Mouse (Mus musculus) forebrain, embryonic 12.5 days (tissue): ENCODE measurements around the gene Btbd10. TPM values are rescaled to one million over a fixed set of nuclear protein-coding genes. Genes with fewer than 3 reads are reported as not detected.
A peak's percentile ranks its signal among the peaks of the same experiment; 100 is the strongest.

Experiments
- ATAC-seq: fragments of 200-750 bp; cut with Nextera tagmentation; 2 replicates; pipeline ENCODE4 v1.8.0; 2017; ENCODE audit warnings: moderate TSS enrichment; ENCODE audit not compliant: low FRiP score
- H3K27ac ChIP-seq: fragments of 300-500 bp; sonication (generic); 2 replicates; pipeline ENCODE4 v1.5.1; 2016; ENCODE audit warnings: mild to moderate bottlenecking
- H3K27me3 ChIP-seq: fragments of 300-500 bp; sonication (generic); 2 replicates; pipeline ENCODE4 v1.6.1; 2016; ENCODE audit warnings: mild to moderate bottlenecking
- H3K36me3 ChIP-seq: fragments of 300-500 bp; sonication (generic); replicated peaks from 2 replicates; pipeline ENCODE4 v1.6.1; 2016; ENCODE audit warnings: mild to moderate bottlenecking
- H3K4me1 ChIP-seq: fragments of 300-500 bp; sonication (generic); 2 replicates; pipeline ENCODE4 v1.6.1; 2016
- H3K4me2 ChIP-seq: fragments of 300-500 bp; sonication (generic); 2 replicates; pipeline ENCODE4 v1.6.1; 2016; ENCODE audit warnings: mild to moderate bottlenecking, moderate library complexity
- H3K4me3 ChIP-seq: fragments of 300-500 bp; sonication (generic); replicated peaks from 2 replicates; pipeline ENCODE4 v1.5.1; 2016; ENCODE audit warnings: mild to moderate bottlenecking
- H3K9ac ChIP-seq: fragments of 300-500 bp; sonication (generic); 2 replicates; pipeline ENCODE4 v1.6.1; 2016; ENCODE audit warnings: mild to moderate bottlenecking
- H3K9me3 ChIP-seq: fragments of 300-500 bp; sonication (generic); 2 replicates; pipeline ENCODE4 v1.6.1; 2016
- WGBS: fragments of 180-500 bp; shearing (Covaris S2); methylation state at CpG from one replicate; pipeline ENCODE4 v1.1.7; 2016; 5-methylcytosine and 5-hydroxymethylcytosine counted together
- polyA plus RNA-seq: library from polyadenylated mRNA; unstranded; fragments of >200 nt; fragmentation: Nextera tagmentation; extraction: Ambion mirVana; gene quantifications from 2 replicates; pipeline ENCODE4 v1.2.1, GENCODE M21; 2016

Gene Btbd10
- polyA plus RNA-seq = 37.2 and 41.5 TPM in 2 replicates

GRCm38 (mm10) chr7:113368746-113369619 is at the start of gene Btbd10:
Btbd10 (minus strand) TSS chr7:113369392.
- peak within 1 kb of the TSS; percentile 87 for H3K4me3 ChIP-seq
- H3K36me3 ChIP-seq = no peaks in the 10 kb centered on the region
- H3K27ac ChIP-seq = peak within 1 kb of the TSS; percentile 90
- WGBS = under 1% methylated on average over 62 of the region's 64 CpGs
- H3K4me2 ChIP-seq = peak within 1 kb of the TSS; percentile 86
- peak within 1 kb of the TSS; percentile 83 for H3K9ac ChIP-seq
- H3K27me3 ChIP-seq = 0 out of 2 replicates have a peak, but pooled peaks cover 3% of the 10 kb centered on the region
- H3K4me1 ChIP-seq = peaks cover 23% of the 10 kb centered on the region
- peak; percentile 99 for ATAC-seq
- H3K9me3 ChIP-seq = no peaks in the 10 kb centered on the region

DNA sequence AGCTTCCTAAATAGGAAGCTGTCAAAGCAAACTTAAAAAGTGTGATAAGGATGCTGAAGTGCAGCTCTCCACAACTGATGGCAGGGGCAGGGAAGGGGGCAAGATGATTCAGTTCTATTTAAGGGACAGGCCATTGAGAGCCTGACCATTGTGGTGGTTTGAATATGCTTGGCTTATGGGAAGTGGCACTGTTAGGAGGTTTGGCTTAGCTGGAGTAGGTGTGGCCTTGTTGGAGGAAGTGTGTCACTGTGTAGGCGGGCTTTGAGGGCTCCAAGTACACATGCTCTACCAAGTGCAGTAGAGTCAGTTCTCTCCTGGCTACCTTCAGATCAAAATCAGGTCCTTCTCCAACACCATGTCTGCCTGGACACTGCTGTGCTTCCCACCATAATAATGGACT is 47.3 kb upstream of the Btbd10 start:
- Histone ChIP-seq H3K27me3 (no peaks in the 10 kb centered on the region), H3K4me3 (no peak overlapping the region), H3K4me2 (no peak overlapping the region), H3K9ac (no peak overlapping the region), H3K36me3 (no peaks in the 10 kb centered on the region), H3K27ac (no peak overlapping the region), H3K4me1 (no peaks in the 10 kb centered on the region), H3K9me3 (no peaks in the 10 kb centered on the region)
- ATAC-seq = no peak
- 83% methylated on average over 1 of the region's 1 CpGs for WGBS

DNA sequence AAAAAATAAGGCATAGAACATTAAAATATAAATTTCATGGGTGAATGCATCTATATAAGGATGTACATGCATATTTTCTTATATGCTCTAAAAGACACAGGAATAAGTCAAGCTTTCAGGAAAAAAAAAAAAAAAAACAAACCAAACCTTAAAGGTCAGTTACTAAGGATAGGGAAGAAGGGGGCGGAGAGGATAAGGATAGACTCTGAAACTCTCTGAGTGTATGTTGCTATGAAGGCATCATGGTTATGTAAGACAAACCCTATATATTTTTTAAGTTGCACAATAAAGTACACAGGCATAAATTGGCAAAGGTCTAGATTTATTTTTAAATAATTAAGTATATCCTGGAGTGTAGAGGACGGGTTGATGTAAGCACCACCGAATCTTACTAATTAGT is 46.1 kb upstream of the Btbd10 start:
- 86% methylated on average over 3 of the region's 3 CpGs for WGBS
- no peak overlapping the region for H3K27ac ChIP-seq
- ATAC-seq = no peak
- H3K9ac ChIP-seq = no peak overlapping the region
- no peak overlapping the region for H3K4me2 ChIP-seq
- H3K4me1 ChIP-seq = no peaks in the 10 kb centered on the region
- H3K9me3 ChIP-seq = no peaks in the 10 kb centered on the region
- no peak overlapping the region for H3K4me3 ChIP-seq
- no peaks in the 10 kb centered on the region for H3K36me3 ChIP-seq
- no peaks in the 10 kb centered on the region for H3K27me3 ChIP-seq

GRCm38 (mm10) chr7:113408712-113409111 is 39.5 kb upstream of the Btbd10 start:
- no peak overlapping the region for H3K4me2 ChIP-seq
- ATAC-seq = no peak
- no peak overlapping the region for H3K4me3 ChIP-seq
- no peaks in the 10 kb centered on the region for H3K4me1 ChIP-seq
- no peak overlapping the region for H3K9ac ChIP-seq
- no peaks in the 10 kb centered on the region for H3K9me3 ChIP-seq
- H3K27me3 ChIP-seq = no peaks in the 10 kb centered on the region
- no peaks in the 10 kb centered on the region for H3K36me3 ChIP-seq
- H3K27ac ChIP-seq = no peak overlapping the region
- WGBS = 51% methylated on average over 5 of the region's 5 CpGs

- Histone ChIP-seq H3K4me2 (no peak overlapping the region), H3K27me3 (no peaks in the 10 kb centered on the region), H3K4me3 (no peak overlapping the region), H3K4me1 (no peaks in the 10 kb centered on the region), H3K36me3 (no peaks in the 10 kb centered on the region), H3K9me3 (no peaks in the 10 kb centered on the region), H3K27ac (no peak overlapping the region), H3K9ac (no peak overlapping the region)
- ATAC-seq = no peak
These were observed 28.9 kb upstream of the Btbd10 start for GRCm38 (mm10) chr7:113398083-113398482.

DNA sequence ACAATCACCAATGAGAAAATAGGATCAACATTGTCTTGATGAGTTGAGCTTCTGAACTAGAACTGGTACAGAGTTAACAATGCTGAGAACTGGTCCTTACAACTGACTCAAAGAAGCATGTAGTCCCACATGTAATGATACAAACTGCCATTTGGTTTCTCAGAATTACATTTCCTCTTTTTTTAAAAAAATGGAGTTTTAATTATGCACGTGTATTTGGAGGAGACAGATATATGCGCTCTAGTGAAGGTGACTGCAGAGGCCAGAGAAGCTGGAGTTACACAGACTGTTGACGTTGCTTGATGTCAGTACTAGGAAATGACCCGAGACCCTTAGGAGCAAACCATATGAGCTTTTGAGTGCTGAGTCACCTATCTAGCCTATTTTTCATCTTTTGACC is 27.5 kb upstream of the Btbd10 start:
- no peak overlapping the region for H3K4me3 ChIP-seq
- 93% methylated on average over 4 of the region's 4 CpGs for whole genome bisulfite sequencing
- H3K9ac ChIP-seq = no peak overlapping the region
- H3K27ac ChIP-seq = no peak overlapping the region
- no peak overlapping the region for H3K4me2 ChIP-seq
- H3K36me3 ChIP-seq = no peaks in the 10 kb centered on the region
- no peak for ATAC-seq
- no peaks in the 10 kb centered on the region for H3K4me1 ChIP-seq
- H3K9me3 ChIP-seq = no peaks in the 10 kb centered on the region
- H3K27me3 ChIP-seq = no peaks in the 10 kb centered on the region

GRCm38 (mm10) chr7:113391619-113392018 is 22.4 kb upstream of the Btbd10 start:
- H3K27ac ChIP-seq = no peak overlapping the region
- no peaks in the 10 kb centered on the region for H3K9me3 ChIP-seq
- no peak overlapping the region for H3K4me2 ChIP-seq
- H3K9ac ChIP-seq = no peak overlapping the region
- WGBS = 91% methylated on average over 2 of the region's 2 CpGs
- no peak overlapping the region for H3K4me3 ChIP-seq
- H3K27me3 ChIP-seq = no peaks in the 10 kb centered on the region
- no peaks in the 10 kb centered on the region for H3K36me3 ChIP-seq
- no peaks in the 10 kb centered on the region for H3K4me1 ChIP-seq
- ATAC-seq = no peak

- no peak for ATAC-seq
- H3K36me3 ChIP-seq = no peaks in the 10 kb centered on the region
- H3K4me1 ChIP-seq = no peaks in the 10 kb centered on the region
- no peaks in the 10 kb centered on the region for H3K27me3 ChIP-seq
- H3K27ac ChIP-seq = no peak within 1 kb of the TSS
- 85% methylated on average over 2 of the region's 2 CpGs for WGBS
- H3K4me2 ChIP-seq = no peak within 1 kb of the TSS
- H3K9ac ChIP-seq = no peak within 1 kb of the TSS
- no peak within 1 kb of the TSS for H3K4me3 ChIP-seq
- no peaks in the 10 kb centered on the region for H3K9me3 ChIP-seq
These were observed 19.3 kb upstream of the Btbd10 start, which contains the start of gene Pth for GRCm38 (mm10) chr7:113388470-113388869. Pth (minus strand) TSS chr7:113388570.

DNA sequence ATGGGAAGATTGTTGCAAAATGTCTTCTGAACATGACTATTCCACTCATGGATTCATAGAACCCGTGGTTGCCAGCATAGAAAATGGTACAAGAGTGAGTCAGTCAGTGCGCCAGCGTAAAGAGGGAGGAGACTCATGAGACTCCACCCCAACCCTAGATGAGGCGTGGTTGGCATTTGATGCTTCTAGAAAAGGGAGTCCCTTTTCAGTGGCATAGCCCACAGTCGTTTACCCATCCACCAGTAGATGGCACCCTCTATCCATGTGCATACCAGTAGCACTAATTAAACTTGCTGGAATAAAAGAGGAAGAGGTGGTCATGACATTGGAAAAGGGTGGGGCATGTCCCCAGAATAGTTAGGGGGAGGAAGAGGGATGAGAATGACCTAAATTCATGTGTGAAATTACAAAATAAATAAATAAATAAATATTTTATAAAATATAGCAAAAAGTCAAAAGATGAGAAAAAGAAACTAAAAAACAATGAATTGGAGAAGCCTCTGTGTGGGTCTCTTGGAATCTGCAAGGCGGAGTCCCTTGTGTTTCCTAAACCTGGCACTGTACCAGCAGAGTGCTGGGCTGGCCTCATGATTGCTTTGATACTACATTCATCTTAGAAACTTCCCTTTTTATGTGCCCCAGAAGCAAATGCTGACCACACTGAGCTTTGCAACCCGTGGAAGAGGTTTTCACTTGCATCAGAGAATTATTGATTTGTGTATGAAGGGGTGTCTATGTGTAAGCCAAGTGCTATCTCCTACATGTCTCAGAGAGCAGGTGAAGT is 8.9 kb upstream of the Btbd10 start:
- Histone ChIP-seq H3K36me3 (no peaks in the 10 kb centered on the region), H3K4me2 (no peak overlapping the region), H3K27me3 (no peaks in the 10 kb centered on the region), H3K9ac (no peak overlapping the region), H3K9me3 (no peaks in the 10 kb centered on the region), H3K27ac (no peak overlapping the region), H3K4me3 (no peak overlapping the region), H3K4me1 (no peaks in the 10 kb centered on the region)
- 28% methylated on average over 7 of the region's 7 CpGs for WGBS
- peak; percentile 68; the same call in 1 of the 2 replicates for ATAC-seq

- WGBS = 86% methylated on average over 1 of the region's 1 CpGs
These were observed 3.5 kb upstream of the Btbd10 start for GRCm38 (mm10) chr7:113372682-113373081.

DNA sequence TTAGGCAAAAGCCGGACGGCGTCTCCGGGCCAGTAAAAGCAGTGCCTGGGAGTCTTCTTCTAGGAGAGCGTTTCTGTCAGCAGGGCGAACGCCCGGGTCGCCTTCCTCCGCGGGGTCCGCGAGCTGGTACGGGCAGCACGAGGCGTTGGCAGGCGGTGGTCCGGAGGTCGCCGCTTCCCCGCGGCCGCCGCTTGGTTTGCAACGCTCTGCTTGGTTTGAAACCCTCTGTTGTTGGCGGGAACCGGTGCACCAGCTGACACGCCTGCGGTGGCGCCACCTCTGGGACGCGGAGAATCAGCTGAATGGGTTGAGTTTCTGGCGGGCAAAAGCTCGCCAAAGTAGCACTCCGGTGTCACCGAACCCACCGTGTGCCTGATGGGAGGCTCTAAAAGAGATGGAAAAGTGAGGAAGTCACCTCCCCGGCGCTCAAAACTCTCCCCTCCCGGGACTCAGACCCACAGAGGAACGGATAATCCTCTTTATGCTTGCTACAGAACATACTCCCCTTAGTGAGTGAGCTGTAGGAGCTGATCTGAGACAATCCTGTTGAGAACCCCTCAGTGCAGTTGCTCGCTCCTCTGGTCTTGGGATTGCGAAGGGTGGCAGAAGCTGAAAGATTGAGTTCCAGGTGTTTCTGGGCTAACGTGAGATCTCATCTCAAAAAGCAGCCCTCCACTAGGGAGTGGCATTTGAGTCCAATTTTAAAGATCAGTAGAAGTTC is 588 bp upstream of the Btbd10 start:
- Histone ChIP-seq H3K27ac (peak overlapping the region; percentile 90), H3K36me3 (no peaks in the 10 kb centered on the region), H3K4me3 (peak overlapping the region; percentile 87), H3K4me1 (peaks cover 23% of the 10 kb centered on the region), H3K4me2 (peak overlapping the region; percentile 86), H3K27me3 (0 out of 2 replicates have a peak, but pooled peaks cover 3% of the 10 kb centered on the region), H3K9me3 (no peaks in the 10 kb centered on the region), H3K9ac (peak overlapping the region; percentile 83)
- WGBS = under 1% methylated on average over 44 of the region's 44 CpGs
- peak; percentile 73 for ATAC-seq

More at GRCm38 (mm10) chr7:113372682-113373081, 3.5 kb upstream of the Btbd10 start:
- H3K4me2 ChIP-seq = no peak overlapping the region
- H3K27ac ChIP-seq = no peak overlapping the region
- no peak for ATAC-seq
- no peak overlapping the region for H3K9ac ChIP-seq
- no peaks in the 10 kb centered on the region for H3K9me3 ChIP-seq
- 0 out of 2 replicates have a peak, but pooled peaks cover 3% of the 10 kb centered on the region for H3K27me3 ChIP-seq
- no peaks in the 10 kb centered on the region for H3K36me3 ChIP-seq
- H3K4me1 ChIP-seq = peaks cover 14% of the 10 kb centered on the region
- H3K4me3 ChIP-seq = no peak overlapping the region

- Histone ChIP-seq H3K27me3 (no peaks in the 10 kb centered on the region), H3K4me2 (no peak overlapping the region), H3K9me3 (no peaks in the 10 kb centered on the region), H3K4me1 (peaks cover 23% of the 10 kb centered on the region), H3K4me3 (no peak overlapping the region), H3K36me3 (no peaks in the 10 kb centered on the region), H3K9ac (no peak overlapping the region), H3K27ac (no peak overlapping the region)
- no peak for ATAC-seq
- 72% methylated on average over 4 of the region's 4 CpGs for WGBS
These were observed 1.8 kb downstream of the Btbd10 start for GRCm38 (mm10) chr7:113367440-113367839.
